Mouse (Mus musculus): ENCODE data around the gene Glmp.
"Not testable (repeated sequence)": the region's sequence is repeated elsewhere in the genome, so short reads cannot be mapped to it uniquely, and the experiment has no call there.

DNA sequence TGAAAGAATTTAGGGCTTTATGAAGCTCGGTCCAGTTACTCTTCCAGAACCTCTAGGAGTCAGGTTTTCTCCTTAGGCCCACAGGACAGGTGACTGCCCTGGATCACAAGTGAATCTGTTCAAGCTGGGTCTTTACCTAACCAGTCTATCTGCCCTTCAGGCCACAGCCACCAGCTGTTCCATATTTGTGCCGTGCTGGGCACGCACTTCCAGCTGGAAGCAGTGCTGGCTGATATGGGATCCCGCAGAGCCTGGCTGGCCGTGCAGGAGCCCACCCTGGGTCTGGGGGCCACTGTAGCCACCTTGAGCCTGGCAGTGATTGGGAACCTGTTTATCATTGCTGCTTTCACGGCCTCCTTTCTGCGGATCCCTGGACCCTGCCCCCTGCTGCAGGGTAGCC is 51.8 kb downstream of the Glmp start:
- not testable (repeated sequence) for TF ChIP-seq POLR2A (IDR thresholded peaks at IDR 0.05; ENCODE audit: extremely low read depth, insufficient read depth, low read length); CTCF (IDR thresholded peaks at IDR 0.05; ENCODE audit: low read depth, low read length)

Data from liver, adult 2 months (tissue).